8 mouse cellular contexts compared by ENCODE assay signal in the genomic region with DNA sequence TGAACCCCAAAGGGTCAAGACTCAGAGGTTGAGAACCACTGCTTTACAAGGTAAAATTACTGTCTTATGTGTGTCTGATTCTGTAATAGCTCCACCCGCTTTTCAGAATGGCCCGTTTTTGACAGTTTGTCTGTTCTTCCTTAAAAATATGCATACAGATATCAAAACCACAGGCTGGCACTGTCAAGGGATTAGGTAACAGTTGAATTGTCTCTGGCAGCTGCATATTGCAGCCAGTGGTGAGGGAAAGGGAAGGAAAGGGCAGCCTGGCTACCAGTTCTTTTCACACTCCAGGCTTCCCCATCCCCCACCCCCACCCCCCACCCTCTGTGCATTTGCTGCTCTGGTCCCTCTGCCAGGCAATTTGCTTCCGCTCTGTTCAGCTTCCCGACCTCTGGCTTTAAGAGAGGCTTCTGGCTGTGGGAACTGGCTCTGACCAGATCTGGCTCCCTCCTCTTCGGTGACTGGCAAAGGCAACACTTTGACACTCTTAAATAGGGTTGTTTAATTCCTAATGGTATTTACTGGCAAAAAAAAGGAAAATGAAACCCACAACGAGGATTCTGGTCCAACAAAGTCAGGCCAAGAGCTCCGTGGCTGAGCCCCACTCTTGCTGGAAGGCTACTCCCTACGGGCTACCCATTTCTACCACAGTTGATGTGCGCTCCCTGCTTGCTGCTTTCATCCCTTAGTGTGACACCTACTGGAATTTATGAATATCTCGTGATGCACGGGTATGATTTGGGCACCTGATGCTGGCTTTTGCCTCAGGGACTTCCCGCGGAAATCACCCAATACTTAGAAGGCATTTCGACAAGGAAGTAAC. TPM values are rescaled to one million over a fixed set of nuclear protein-coding genes. Genes with fewer than 3 reads are reported as not detected.
A peak's percentile ranks its signal among the peaks of the same experiment; 100 is the strongest.
DNase-seq lines count a peak whose midpoint lies in the region; ATAC-seq lines count a peak whose summit lies in the region.

No protein-coding gene starts in this region.

- no peak overlapping the region for H3K9ac ChIP-seq in liver, embryonic 11.5 days (ENCODE audit: low read depth, low read length)

- H3K36me3 ChIP-seq in liver, embryonic 11.5 days (ENCODE audit: control insufficient read depth, insufficient read depth, low read length): no peaks in the 10 kb centered on the region

- no peak overlapping the region for H3K27ac ChIP-seq in liver, embryonic 11.5 days (ENCODE audit: low read depth, low read length)

- H3K9me3 ChIP-seq in liver, embryonic 11.5 days (ENCODE audit: control insufficient read depth, low read length): no peaks in the 10 kb centered on the region

- peaks cover 23% of the 10 kb centered on the region for H3K27me3 ChIP-seq in liver, embryonic 11.5 days (replicated peaks; ENCODE audit: control insufficient read depth, insufficient read depth, low read length)

- H3K4me1 ChIP-seq in liver, embryonic 11.5 days (replicated peaks; ENCODE audit: control insufficient read depth, insufficient read depth, low read length): peaks cover 5% of the 10 kb centered on the region; the same call in 1 of the 2 replicates

- ATAC-seq in liver, embryonic 11.5 days (replicated peaks; ENCODE audit: low FRiP score): 0 out of 2 replicates have a peak, but pooled peaks have one; percentile 18

- WGBS in liver, embryonic 11.5 days: 5% methylated on average over 14 of the region's 14 CpGs

- H3K4me2 ChIP-seq in liver, embryonic 11.5 days: peak overlapping the region; percentile 84

- DNase-seq in cerebellum, postnatal 25 days: peak; percentile 34 to 35
- DNase-seq in cerebellum, adult 8-10 months: no peak
- DNase-seq in brain, embryonic 18.5 days (ENCODE audit: low read depth, low spot score): peak; percentile 14
- peak; percentile 3 to 10 for DNase-seq in heart, adult 9 months (ENCODE audit: low spot score in 2 of 2)
- DNase-seq in kidney, adult 8-10 months: peak; percentile 13
- no peak for DNase-seq in liver, embryonic 11.5 days (ENCODE audit: low spot score)
- DNase-seq in monocyte, adult 2 months (ENCODE audit: low read depth in 1 of 2, low spot score in 2 of 2): peak; percentile 19 to 50
- DNase-seq in thymus, postnatal 0 days (ENCODE audit: low spot score): peak; percentile 54

- H3K4me3 ChIP-seq in liver, embryonic 11.5 days (ENCODE audit: low read depth, low read length): peak overlapping the region; percentile 57

RNA-seq across cellular contexts. Expression of a gene that starts 1.3 kb away (rescaled TPM):
- polyA plus RNA-seq in liver, embryonic 11.5 days (2014; fragmentation: Nextera tagmentation; extraction: Ambion mirVana): 3.1 and 4.6 TPM in 2 replicates
- polyA plus RNA-seq in thymus, postnatal 0 days (2015; fragmentation: Nextera tagmentation; extraction: Ambion mirVana): 21.9 and 28.5 TPM in 2 replicates

Comparison
In these comparisons a context has a peak if more than half of its experiments do, and no peak if none do; other contexts are left out.
1. DNase-seq: peak in cerebellum, postnatal 25 days (2 of 2), brain, embryonic 18.5 days (single experiment), heart, adult 9 months (2 of 2), kidney, adult 8-10 months (2 of 2), monocyte, adult 2 months (2 of 2) and thymus, postnatal 0 days (single experiment); none in cerebellum, adult 8-10 months (single experiment) and liver, embryonic 11.5 days (single experiment).